Mouse (Mus musculus) spleen, postnatal 36 days (tissue): ENCODE measurements around the gene Vps36.
A peak's percentile ranks its signal among the peaks of the same experiment; 100 is the strongest.

ENCODE experiments used
- DNase-seq, 2 experiments: peaks; one replicate each; pipeline ENCODE4 v3.0.0; 2022; ENCODE audit warnings: low spot score in 2 of 2, mixed read lengths in 1 of 2

Vps36 gene

DNA sequence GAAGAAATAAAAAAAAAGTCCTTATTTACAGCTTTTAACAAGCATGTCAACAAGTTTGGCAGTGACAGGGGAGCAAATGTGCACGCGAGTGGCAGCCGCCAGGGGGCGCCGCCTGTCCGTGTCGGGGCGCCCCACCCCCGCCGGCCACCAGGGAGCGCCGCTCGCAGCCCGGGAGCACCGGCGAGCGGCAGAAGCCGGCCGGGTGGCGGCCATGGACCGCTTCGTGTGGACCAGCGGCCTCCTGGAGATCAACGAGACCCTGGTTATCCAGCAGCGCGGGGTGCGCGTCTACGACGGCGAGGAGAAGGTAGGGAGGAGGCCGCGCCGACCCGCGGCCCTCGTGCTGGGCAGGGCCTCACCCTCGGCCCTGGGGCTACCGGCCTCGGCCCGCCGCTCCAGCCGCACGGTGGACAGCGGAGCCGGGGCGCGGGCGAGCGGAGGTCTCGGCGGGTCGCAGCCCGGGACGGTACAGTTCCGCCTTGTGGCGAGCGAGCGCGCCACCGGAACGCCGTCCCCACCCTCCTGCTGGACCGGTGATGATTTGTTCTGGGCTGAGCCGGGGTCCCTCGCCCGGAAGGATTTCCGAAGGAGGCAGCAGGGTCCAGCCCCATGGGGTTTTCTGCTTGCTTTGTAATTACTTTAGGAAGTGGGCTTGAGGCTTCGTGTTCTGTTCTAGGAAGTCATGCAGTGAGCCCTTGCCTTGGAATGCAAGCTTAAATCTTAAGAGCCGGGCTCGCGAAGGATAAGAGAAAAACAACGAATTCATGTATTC, at the start of gene Vps36:
Gene Vps36, plus strand, starts transcription at position 150 of the 772 bp plus-strand sequence.
- DNase-seq, result peak; percentile 80 to 83

DNA sequence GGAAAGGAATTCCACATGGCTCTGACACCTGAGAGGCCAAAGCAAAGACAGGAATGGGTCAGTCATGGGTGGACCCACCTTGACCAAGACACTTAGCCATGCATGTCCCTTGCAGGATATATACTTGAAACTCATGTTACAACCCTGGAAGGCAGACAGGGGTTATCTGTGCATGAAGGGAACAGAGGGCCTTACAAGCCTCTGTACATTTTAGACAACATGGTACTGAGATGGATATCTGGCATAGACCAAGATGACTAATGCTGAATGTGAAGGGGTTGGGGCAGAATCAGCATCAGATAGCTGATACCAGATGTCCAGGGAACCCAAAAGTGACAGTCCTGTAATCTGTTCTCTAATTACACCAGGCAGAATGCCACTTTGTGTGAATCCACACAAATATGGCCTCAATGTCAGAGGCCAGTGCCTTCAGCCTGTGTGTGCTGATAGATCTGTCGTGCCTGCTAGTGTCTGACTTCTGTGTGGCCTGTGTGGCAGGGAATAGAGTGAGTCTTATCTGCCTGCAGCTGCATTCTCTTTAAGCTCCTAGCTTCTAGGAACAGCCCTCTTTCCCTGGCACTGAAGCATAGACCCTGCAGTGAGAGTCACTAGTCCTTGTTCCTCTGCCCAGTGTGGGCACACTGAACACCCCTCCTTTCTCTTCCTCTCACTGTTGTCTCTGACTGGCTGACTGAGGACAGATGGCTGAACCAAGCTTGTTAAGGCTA, 48.7 kb upstream of the Vps36 start:
- DNase-seq, result no peak

DNA sequence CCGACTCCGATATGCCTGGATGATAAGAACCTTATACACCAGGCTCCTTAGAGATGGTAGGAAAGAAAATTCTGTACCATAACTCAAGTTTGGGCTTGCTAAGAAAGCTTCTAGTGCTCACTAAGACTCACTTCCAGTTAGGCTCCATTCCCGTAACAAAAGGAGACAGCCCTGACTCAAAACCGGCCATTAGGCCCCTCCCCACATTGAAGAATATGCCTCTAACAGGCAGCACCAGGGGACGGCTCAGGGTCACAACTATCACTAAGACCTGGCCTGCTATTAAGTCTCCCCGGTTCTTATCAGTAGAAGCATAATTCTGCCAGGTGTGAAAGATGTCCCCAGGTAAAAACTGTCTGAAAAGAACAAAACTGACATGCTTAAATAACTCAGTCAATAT, 46.8 kb upstream of the Vps36 start:
- DNase-seq, result no peak

DNA sequence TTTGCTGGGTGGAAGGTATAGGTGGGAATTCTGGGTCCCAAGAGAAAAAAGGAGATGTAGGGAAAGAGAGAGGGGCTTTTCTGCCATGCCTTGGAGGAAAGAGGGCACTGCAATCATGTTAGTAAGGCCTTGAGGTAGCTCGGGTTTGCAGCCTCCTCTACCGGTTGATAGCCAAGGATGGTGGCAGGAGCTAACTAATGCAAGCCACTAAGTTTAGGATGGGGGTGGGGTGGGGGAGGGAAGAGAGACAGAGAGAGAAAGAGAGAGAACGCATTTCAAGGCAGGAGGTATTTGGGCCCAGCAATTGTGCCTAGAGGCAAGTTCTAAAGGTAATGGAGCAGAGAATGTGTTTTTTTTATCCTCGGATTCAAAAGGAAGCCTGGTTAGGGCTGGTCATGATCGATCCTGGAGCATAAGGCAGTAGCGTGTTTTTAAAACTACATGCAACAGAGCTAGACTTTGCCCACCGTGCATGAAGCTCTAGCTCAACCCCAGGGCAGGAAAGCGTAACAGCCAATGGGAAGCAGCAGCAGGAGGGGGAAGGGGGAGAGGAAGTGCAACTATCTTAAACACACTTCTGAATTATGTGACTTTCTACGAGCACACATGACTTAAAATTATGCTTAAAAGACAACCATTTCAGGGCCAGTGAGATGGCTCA, 44.8 kb upstream of the Vps36 start:
- no peak for DNase-seq

DNA sequence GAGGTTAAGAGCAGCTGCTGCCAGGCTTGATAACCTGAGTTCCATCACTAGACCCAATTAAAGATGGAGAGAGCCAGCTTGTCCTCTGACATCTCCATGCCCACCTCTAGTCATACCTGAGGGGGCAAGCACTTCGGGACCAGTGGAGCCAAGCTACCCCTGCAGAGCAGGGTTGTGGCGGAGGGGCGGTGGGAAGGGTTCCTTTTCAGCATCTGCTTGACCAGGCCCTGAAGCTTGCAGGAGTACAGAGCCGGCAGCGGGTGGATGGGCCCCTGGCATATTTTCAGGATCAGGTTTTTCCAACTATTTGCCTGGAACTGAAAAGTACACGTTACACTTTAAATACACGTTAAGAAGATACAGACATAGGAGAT, 44.3 kb upstream of the Vps36 start:
- DNase-seq, result no peak

DNA sequence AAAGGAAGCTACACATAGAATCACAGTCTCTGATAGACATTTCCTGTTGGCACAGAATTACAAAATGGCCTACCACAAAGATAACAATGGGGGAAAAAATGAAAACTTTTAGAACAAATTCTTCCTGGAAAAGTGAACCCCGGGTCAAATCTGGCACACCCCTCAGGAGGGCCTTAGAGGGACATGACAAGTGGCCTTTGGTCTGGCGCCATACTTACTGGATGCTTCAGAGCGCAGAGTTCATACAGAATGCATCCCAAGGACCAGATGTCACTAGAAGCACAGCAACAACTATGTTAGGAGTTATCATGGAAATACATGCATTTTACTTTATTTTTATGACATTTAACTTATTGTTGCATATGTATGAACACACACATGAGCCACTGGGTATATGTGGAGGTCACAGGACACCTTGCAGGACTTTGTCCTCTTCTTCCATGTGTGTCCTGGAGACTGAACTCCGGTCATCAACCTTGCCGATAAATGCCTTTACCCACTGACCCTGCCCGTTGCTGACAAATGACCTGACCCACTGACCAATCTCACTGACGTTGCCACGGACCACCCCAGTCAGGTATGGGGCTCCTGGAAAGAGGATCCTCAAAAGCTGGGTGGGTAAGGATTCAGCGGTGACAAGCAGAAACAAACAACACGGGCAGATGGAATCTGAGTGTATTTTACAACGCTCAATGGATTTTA, 42.8 kb upstream of the Vps36 start:
- DNase-seq, result no peak

DNA sequence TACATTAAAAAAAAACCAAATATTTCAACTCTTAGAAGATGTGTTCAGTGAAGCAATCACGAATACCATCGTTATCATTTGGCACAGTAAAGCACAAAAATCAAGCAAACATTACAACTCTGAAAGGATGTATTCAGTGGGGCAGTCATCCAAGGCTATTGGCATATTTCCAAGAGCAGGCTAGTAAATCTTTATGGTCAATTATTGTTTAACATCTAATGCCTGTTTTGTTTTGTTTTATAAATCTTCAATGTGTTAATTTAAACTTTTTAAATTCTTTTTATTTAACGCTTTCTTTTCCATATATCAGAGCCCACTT, 42.3 kb upstream of the Vps36 start:
- no peak for DNase-seq

DNA sequence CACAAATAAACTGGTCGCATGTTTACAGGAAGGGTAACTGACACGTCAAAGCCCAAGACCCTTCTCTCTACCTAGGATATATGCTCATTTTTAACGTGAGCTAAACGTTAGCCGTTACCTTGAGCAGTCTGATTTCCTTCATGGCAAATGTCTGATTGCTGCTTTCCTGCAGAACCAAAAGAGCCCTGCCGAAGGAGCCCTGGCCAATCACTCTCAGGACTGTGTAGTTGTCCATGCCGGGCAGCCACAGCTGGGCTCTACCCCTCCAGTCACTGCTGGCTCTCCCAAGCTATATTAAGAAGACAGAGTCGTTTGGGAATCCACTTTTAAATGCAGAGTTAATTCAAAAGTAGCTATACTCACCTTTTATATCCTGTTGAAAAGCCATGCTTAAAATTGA, 30.4 kb upstream of the Vps36 start:
- DNase-seq, result no peak

DNA sequence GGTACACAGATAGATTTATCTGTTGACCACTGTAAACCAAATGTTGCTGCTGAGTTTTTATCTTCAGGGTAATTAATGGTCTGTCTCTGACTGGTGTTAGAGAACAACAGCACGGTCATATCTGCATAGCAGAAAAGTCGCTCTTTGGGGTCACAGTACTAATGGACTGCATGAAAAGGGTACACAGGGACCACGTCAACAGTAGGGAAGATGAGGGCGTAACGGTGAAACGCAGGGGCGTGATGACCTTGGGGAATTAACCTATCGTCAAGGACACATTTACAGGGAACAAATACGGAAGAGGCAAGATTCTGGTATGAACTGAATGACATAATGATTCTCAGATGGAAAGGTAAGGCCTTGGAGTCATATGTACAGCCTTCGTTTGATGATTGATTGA, 28.2 kb upstream of the Vps36 start:
- DNase-seq, result no peak

DNA sequence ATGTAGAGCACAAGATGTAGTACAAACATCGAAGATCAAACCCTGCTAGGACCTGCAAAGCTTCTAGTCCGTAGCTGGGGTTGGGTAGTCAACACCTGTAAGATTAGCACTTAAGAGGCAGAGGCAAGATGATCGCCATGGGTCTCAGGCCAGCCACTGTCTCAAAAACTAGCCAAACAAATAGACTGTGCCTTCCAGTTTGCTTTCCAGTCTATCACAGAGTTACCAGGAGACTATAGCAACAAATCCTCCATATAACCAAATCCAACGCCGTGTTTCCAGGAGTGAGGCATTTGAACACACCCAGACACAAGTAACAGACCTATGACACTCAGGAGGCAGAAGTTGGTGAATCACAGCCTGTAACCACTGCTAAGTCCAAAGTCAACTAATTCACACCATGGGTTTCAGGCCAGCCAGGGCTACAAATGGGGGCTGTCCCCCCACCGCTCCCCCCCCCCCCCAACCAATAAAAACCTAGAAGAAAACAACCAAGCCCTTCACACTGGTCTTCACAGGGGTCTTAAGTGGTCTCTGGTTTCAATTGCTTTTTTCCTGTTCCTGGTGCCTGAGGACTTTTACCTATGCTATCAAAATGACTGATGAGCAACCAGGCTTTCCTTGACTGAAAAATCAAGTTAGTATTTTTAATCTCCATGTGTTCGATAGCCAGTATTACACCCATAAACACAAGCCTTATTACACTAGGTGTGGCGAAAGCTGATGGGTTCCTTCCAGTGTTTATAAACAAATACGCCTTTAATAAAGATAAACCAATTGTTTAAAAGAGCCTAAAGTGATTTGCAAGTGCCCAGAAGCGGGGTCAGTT, 27.1 kb upstream of the Vps36 start:
- no peak for DNase-seq

DNA sequence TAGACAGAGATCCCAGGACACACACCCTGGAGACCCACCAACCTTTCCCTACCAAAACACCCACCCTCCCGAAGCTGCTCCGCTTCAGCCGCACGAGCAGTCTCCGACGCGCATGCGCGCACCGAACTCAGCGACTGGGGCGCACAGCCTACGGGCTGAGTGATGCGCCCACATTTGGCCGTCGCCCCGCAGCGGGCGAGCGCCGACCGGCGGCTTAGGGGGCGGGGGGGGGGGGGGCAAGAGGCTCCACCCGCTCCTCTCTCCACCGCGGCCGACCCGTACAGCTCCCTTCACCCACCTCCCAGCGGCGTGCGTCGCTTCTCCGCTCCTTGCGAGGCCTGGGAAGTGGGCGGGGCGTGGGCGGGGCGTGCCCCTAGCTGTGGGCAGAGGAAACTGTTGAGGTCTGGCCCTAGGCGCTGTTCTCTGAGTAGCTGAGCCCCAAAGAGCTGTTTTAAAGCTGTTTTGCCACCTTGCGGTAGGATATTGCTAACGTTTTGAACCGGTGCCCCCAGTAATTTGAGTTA, 26.5 kb upstream of the Vps36 start, which contains the start of gene Nek3:
Gene Nek3, minus strand, starts transcription at position 356 of the 524 bp plus-strand sequence.
- DNase-seq, result peak; percentile 83 to 85

DNA sequence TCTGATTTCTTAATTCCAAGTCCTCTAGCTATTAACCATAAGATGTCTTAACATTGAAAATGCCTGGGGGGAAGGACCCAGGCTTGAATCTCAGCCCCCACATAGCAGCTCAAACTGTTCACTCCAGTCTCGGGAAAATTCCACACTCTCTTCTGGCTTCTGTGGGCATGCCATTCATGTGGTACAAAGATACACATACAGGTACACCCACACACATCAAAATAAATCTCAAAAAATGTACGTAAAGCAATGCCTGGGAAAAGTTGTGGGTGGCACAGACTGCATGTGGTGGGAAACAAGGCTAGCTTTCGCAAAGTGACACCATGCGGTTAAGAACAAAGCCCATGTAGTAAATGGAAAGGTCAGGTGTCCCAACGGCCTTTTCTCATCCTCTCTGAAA, 23.4 kb upstream of the Vps36 start:
- no peak for DNase-seq

DNA sequence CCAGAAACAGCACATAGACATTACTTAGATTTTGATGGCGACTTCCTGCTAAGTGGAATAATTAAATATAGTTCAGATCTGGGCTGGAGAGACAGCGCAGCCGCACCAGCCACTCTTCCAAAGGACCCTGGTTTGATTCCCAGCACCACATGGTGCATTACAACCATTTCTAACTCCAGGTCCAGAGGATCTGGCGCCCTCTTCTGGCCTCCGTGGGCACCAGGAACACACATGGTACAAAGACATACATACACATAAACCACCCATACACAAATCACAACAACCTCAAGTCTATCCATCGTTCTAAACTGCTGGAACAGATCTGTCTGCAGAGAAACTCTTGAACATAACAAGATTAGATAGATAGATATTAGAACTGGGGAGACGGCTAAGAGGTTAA, 16.6 kb upstream of the Vps36 start:
- no peak for DNase-seq

DNA sequence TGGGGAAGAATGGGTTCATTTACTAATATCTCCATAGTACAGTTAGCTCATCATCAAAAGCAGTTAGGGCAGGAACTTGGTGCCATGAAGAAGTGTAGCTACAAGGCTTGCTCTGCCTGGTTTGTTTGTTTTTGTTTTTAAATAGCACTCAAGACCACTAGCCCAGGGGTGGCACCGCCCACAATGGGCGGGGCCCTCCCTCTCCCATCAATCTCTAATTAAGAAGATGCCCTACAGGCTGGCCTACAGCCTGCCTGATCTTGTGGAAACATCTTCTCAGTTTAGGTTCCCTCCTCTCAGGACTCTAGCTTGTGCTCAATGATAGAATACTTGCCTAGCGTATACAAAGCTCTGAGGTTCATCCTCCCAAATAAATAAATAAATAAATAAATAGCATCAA, 7.7 kb upstream of the Vps36 start:
- peak; percentile 21 to 50 for DNase-seq

DNA sequence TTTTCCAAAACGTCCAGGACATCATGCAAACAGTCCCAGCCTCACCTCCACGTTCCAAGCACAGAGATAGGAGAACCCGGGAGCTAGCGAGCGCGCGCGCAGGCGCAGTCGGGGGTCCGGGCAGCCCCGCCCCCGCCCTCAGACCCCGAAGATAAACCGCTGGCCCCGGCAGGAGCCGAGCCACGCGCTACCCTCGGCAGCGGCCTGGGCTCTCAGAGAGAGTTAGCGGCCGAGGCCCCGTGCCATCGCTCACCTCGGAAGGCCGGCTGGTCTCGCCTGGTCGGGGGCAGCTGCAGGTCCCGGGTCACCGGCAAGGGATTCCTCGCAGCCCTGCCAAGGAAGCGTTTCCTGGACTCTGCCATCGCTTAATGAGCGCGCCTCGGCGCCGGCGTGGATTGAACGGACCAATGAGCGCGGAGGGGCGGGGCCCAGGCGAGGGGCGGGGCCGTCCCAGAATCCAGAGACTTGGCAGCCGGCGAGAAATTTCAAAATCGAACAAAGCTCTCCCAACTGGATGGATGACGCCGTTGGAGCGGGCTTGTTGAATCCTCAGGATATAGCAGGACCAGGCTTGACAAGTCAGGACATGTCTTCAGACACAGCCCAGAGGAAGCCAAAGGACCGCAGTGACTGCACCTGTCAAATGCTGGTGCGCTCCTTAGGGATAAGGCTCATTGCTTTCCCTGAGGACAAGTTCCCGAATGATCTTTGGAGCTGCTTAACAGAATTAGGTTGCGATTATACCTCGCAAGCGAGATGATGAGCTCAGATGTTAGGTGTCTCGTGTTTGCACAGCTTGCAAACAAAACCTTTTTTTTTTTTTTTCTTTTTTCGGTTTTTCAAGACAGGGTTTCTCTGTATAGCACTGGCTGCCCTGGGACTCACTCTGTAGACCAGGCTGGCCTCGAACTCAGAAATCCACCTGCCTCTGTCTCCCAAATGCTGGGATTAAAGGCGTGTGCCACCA, 6.9 kb upstream of the Vps36 start, which contains the start of gene Ckap2:
Gene Ckap2, minus strand, starts transcription at position 389 of the 967 bp plus-strand sequence.
- DNase-seq, result peak; percentile 79 to 83

DNA sequence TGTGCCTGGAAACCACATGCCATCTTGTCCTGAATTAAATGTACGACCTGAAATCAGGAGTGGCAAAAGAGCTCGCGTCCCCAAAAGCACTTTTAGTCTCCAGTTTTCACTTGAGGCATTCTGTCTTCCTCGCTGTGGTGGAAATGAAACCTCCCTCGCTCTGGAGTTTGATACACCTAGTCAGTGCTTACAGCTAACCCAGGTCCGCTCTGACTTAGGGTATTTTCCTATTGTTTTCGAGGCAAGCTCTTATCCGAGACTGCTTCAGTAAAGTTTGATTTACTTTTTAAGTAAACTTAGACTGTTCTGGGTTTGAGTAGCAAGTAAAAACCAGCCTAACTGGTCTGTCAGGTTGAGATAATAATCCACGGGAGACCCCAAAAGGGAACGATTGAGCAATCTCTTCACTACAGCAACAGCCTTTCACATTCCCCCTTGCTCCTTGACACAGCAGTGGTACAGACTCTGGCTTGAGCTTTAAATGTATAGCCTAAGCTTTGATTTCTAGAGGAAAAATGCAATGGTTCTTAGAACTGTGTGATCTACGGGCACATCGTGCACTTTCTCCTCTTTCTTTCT, 912 bp downstream of the Vps36 start:
- peak; percentile 27 to 29 for DNase-seq

DNA sequence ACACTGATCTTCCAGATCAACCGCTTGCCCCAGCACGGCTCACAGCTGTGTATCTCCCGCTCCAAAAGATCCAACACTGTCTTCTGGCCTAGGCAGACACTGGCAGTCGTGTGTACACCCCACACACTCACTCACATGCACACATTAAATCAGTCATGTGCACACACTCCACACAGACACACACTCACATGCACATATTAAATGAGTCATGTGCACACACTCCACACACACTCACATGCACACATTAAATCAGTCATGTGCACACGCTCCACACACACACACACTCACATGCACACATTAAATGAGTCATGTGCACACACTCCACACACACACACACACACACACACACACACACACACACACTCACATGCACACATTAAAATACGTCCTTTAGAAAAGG, 5.3 kb downstream of the Vps36 start:
- no peak for DNase-seq

DNA sequence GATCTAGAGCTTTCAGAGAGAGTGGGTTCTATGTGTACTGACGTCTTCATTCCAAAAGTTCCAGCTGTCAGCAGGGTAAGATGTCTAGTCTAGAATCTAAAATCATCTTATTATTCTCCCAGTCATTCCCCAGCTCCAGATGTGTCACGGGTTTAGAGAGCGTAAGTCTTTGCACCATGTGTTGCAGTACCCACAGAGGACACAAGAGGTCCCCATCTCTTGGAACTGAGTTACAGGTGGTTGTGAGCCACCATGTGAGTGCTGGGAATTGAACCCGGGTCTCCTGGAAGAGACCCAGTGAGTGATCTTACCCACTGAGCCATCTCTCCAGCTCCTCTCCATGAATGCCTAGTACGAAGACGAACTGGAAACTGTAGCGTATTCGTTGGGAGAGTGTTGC, 6.9 kb downstream of the Vps36 start:
- DNase-seq, result no peak

DNA sequence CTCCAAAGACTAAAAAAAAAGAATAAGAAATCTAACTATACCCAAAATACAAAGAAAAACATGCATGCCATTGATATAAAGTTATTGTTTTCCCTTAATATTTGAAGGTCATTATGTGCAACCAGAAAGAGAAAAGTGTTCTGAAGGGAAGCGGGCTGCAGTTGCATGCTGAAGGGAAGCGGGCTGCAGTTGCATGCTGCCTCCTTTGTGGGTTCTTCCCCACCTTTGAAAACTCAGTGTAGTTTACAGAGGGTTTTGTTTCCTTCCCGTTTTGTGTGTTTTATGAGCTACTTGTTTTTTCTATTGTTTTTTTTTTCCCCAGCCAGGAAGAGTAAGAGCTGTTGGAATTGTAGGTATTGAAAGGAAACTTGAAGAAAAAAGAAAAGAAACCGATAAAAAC, 14.9 kb downstream of the Vps36 start:
- no peak for DNase-seq

DNA sequence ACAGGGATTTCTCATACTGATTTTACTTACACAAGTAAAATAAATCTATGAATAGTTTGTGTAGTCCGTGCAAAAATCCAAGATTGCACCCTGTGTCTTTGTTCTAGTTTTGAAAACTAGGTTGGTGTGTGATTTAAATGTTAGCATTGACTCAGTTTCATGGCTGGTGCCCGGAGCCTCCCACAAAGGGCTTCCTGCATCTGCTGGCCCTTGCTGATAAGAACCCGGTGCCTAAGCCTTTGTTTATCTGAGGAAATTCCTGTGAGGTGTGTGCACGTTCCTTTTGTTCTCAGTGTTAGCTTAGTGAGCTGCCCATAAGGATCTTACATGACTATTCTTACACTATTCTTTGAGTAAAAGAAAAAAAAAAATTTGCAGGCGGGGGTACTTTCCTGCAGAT, 16.4 kb downstream of the Vps36 start:
- DNase-seq, result no peak
